Mouse (Mus musculus) liver, embryonic 15.5 days (tissue): Measurements from ENCODE around the gene Begain. TPM values are rescaled to one million over a fixed set of nuclear protein-coding genes. Genes with fewer than 3 reads are reported as not detected.
A peak's percentile ranks its signal among the peaks of the same experiment; 100 is the strongest.

Experiments used
- ATAC-seq: fragments of 200-750 bp; cut with Nextera tagmentation; 2 replicates; pipeline ENCODE4 v1.8.0; 2017; ENCODE audit warnings: moderate number of reproducible peaks, mild to moderate bottlenecking, moderate library complexity; ENCODE audit not compliant: insufficient read depth
- H3K27ac ChIP-seq: fragments of 300-500 bp; sonication (generic); replicated peaks from 2 replicates; pipeline ENCODE4 v1.5.1; 2015; ENCODE audit warnings: mild to moderate bottlenecking, inconsistent platforms
- H3K27me3 ChIP-seq: fragments of 300-500 bp; sonication (generic); 2 replicates; pipeline ENCODE4 v1.6.1; 2015; ENCODE audit warnings: mild to moderate bottlenecking, inconsistent platforms
- H3K36me3 ChIP-seq: fragments of 300-500 bp; sonication (generic); replicated peaks from 2 replicates; pipeline ENCODE4 v1.6.1; 2015; ENCODE audit warnings: moderate library complexity, mild to moderate bottlenecking, inconsistent platforms
- H3K4me1 ChIP-seq: fragments of 300-500 bp; sonication (generic); replicated peaks from 2 replicates; pipeline ENCODE4 v1.6.1; 2015; ENCODE audit warnings: inconsistent platforms
- H3K4me2 ChIP-seq: fragments of 300-500 bp; sonication (generic); 2 replicates; pipeline ENCODE4 v1.6.1; 2015; ENCODE audit warnings: moderate library complexity, mild to moderate bottlenecking, inconsistent platforms
- H3K4me3 ChIP-seq: fragments of 300-500 bp; sonication (generic); replicated peaks from 2 replicates; pipeline ENCODE4 v1.5.1; 2015; ENCODE audit warnings: mild to moderate bottlenecking, inconsistent platforms
- H3K9ac ChIP-seq: fragments of 300-500 bp; sonication (generic); 2 replicates; pipeline ENCODE4 v1.6.1; 2015; ENCODE audit warnings: moderate library complexity, mild to moderate bottlenecking, inconsistent platforms
- H3K9me3 ChIP-seq: fragments of 300-500 bp; sonication (generic); replicated peaks from 2 replicates; pipeline ENCODE4 v1.6.1; 2016; ENCODE audit warnings: inconsistent platforms
- WGBS: fragments of 180-500 bp; shearing (Covaris S2); methylation state at CpG from one replicate; pipeline ENCODE4 v1.1.7; 2015; ENCODE audit warnings: mixed read lengths; ENCODE audit not compliant: insufficient replicate concordance; 5-methylcytosine and 5-hydroxymethylcytosine counted together
- polyA plus RNA-seq: library from polyadenylated mRNA; unstranded; fragments of >200 nt; fragmentation: Nextera tagmentation; extraction: Ambion mirVana; gene quantifications from 2 replicates; pipeline ENCODE4 v1.2.1, GENCODE M21; 2015

Begain gene
- polyA plus RNA-seq, 1 experiment from 2014 or later, result 0.69 TPM

GRCm38 (mm10) chr12:109002978-109003377, 65.0 kb downstream of the Begain start:
- no peak overlapping the region for H3K4me3 ChIP-seq
- H3K27ac ChIP-seq, result no peak overlapping the region
- no peaks in the 10 kb centered on the region for H3K4me1 ChIP-seq
- no peak overlapping the region for H3K4me2 ChIP-seq
- 63% methylated on average over 7 of the region's 7 CpGs for WGBS
- no peaks in the 10 kb centered on the region for H3K27me3 ChIP-seq
- ATAC-seq, result no peak
- H3K9me3 ChIP-seq, result no peaks in the 10 kb centered on the region
- no peak overlapping the region for H3K9ac ChIP-seq
- no peaks in the 10 kb centered on the region for H3K36me3 ChIP-seq

DNA sequence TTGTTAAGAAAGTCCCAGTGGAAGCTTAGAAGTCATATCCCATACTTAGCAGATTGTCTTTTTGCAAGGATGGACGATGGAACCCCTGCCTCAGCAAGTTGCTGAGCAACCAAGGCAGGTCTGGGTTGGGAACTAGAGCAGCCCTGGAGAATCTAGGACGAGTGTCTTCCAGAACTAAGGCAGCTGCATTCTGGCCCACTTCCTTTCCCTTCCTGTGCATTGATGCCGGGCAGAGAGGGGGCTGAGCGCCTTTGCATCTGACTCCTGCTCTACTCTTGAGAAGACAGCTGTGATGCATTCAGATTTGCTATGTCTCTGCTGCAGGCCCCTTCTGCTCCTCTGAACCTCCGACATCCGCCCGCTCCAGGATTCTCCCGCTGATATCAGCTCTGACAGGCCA, 70.8 kb downstream of the Begain start:
- no peaks in the 10 kb centered on the region for H3K36me3 ChIP-seq
- no peaks in the 10 kb centered on the region for H3K4me1 ChIP-seq
- no peak overlapping the region for H3K9ac ChIP-seq
- 67% methylated on average over 8 of the region's 8 CpGs for WGBS
- no peak for ATAC-seq
- no peaks in the 10 kb centered on the region for H3K27me3 ChIP-seq
- no peak overlapping the region for H3K4me3 ChIP-seq
- H3K4me2 ChIP-seq, result no peak overlapping the region
- no peaks in the 10 kb centered on the region for H3K9me3 ChIP-seq
- H3K27ac ChIP-seq, result no peak overlapping the region

- no peaks in the 10 kb centered on the region for H3K9me3 ChIP-seq
- H3K9ac ChIP-seq, result no peak overlapping the region
- no peak for ATAC-seq
- no peak overlapping the region for H3K27ac ChIP-seq
- WGBS, result 52% methylated on average over 12 of the region's 12 CpGs
- H3K4me2 ChIP-seq, result no peak overlapping the region
- H3K4me3 ChIP-seq, result no peak overlapping the region
- H3K27me3 ChIP-seq, result no peaks in the 10 kb centered on the region
- no peaks in the 10 kb centered on the region for H3K4me1 ChIP-seq
- no peaks in the 10 kb centered on the region for H3K36me3 ChIP-seq
Measured at GRCm38 (mm10) chr12:108995976-108996636, 71.9 kb downstream of the Begain start.

DNA sequence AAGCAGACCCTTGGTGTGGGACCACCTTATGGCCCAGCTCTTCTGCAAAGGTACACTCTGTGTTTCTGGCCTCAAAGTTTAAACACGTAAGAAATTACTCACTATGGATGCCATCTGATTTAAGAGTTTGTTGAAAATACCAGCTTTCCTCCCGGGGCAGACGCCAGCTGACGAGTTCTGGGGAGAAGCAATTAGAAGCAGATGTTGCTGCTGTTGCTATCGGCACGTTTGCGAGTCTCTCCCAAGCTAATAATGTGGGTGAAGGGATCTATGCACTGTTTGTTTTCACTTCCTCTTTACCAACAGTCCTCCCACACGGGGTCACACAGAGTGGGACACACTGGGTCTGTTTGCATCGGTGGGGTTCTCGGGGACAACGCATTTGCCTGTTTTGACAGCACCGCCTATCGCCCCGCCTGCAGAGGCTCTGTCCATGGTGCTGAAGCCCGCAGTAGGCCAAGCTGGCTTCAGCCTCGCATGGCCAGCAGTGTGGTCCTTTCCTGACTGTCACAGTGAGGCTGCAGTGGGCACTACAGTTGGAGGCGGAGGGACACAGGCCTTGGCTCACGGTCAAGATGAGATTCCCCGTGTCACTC, 73.5 kb downstream of the Begain start:
- WGBS, result 7% methylated on average over 19 of the region's 19 CpGs
- H3K4me2 ChIP-seq, result peak overlapping the region; percentile 33; the same call in 1 of the 2 replicates
- H3K9ac ChIP-seq, result no peak overlapping the region
- no peak overlapping the region for H3K4me3 ChIP-seq
- H3K36me3 ChIP-seq, result no peaks in the 10 kb centered on the region
- no peak for ATAC-seq
- H3K9me3 ChIP-seq, result no peaks in the 10 kb centered on the region
- H3K27me3 ChIP-seq, result no peaks in the 10 kb centered on the region
- H3K27ac ChIP-seq, result no peak overlapping the region
- no peaks in the 10 kb centered on the region for H3K4me1 ChIP-seq

DNA sequence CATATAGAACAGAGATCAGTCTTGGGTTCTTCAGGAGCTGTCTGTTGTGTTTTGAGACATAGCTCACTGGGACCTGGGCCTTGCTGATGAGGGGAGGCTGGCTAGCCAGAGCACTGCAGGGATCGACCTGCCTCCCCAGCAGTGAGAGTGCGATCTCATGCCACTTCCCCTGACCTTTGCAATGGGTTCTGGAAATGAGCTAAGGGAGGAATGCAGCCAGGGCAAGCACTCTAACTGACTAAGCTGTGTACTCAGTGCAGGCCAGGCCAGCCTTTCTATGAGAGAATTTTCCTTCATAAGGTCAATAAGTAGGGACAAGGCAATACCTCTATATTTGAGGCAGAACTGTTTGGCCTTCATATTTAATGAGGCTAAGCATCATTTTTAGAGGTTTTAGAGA, 75.0 kb downstream of the Begain start:
- Histone ChIP-seq H3K4me3 (no peak overlapping the region), H3K36me3 (no peaks in the 10 kb centered on the region), H3K27me3 (no peaks in the 10 kb centered on the region), H3K4me2 (no peak overlapping the region), H3K9ac (no peak overlapping the region), H3K4me1 (no peaks in the 10 kb centered on the region), H3K9me3 (no peaks in the 10 kb centered on the region), H3K27ac (no peak overlapping the region)
- 55% methylated on average over 2 of the region's 2 CpGs for WGBS
- ATAC-seq, result no peak

- H3K4me1 ChIP-seq, result no peaks in the 10 kb centered on the region
- H3K9ac ChIP-seq, result no peak overlapping the region
- no peak overlapping the region for H3K4me3 ChIP-seq
- no peaks in the 10 kb centered on the region for H3K36me3 ChIP-seq
- no peaks in the 10 kb centered on the region for H3K9me3 ChIP-seq
- no peak overlapping the region for H3K4me2 ChIP-seq
- 12% methylated on average over 9 of the region's 9 CpGs for WGBS
- no peaks in the 10 kb centered on the region for H3K27me3 ChIP-seq
- ATAC-seq, result peak; percentile 34; the same call in 1 of the 2 replicates
- no peak overlapping the region for H3K27ac ChIP-seq
Measured at GRCm38 (mm10) chr12:108990425-108990824, 77.6 kb downstream of the Begain start.

DNA sequence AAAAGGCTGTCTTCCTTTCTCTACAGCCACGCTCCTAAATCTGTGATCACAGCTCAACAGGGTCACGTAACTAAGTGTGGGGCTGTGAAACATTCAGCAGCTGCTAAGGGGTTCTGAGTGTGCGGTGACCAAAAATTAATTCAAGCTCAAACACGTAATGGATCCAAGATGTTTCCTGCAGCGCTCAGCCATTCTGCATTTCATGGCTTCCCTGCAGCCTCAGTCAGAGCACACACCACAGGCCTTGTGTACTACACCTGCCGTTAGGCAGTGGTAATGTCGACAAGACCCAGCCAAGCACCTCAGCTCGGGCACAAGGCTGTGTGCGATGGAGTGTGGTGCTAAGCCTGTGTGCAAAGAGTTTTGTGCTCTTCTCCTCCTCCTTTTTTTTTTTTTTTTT, 80.6 kb downstream of the Begain start:
- no peak for ATAC-seq
- H3K27ac ChIP-seq, result no peak overlapping the region
- no peak overlapping the region for H3K9ac ChIP-seq
- WGBS, result 81% methylated on average over 9 of the region's 9 CpGs
- no peaks in the 10 kb centered on the region for H3K4me1 ChIP-seq
- H3K4me3 ChIP-seq, result no peak overlapping the region
- H3K9me3 ChIP-seq, result no peaks in the 10 kb centered on the region
- no peaks in the 10 kb centered on the region for H3K27me3 ChIP-seq
- H3K36me3 ChIP-seq, result no peaks in the 10 kb centered on the region
- no peak overlapping the region for H3K4me2 ChIP-seq

GRCm38 (mm10) chr12:108985025-108985424, 83.0 kb downstream of the Begain start:
- Histone ChIP-seq H3K36me3 (no peaks in the 10 kb centered on the region), H3K9ac (no peak overlapping the region), H3K4me2 (no peak overlapping the region), H3K27me3 (no peaks in the 10 kb centered on the region; the same call in 1 of the 2 replicates), H3K27ac (no peak overlapping the region), H3K4me3 (no peak overlapping the region), H3K4me1 (no peaks in the 10 kb centered on the region), H3K9me3 (no peaks in the 10 kb centered on the region)
- 62% methylated on average over 6 of the region's 6 CpGs for WGBS
- no peak for ATAC-seq

DNA sequence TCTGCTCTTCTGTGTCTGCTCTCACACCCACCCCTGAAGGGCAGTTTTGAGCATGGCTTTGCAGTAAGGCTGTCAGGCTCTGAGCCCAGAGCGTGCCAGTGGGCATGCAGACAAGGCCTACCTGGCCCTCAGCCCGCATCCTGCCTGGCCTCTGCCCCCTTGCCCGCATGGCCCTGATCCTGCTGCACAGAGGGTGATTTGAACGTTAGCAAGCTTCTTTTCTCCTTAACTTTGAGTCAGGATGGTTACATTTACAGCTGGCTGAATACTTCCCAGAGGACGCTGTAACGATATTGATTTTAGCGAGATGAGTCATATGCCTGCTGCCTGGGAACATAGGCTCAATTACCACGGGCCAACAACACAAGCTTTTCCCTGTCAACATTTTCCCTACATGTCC, 83.5 kb downstream of the Begain start:
- Histone ChIP-seq H3K4me2 (no peak overlapping the region), H3K36me3 (no peaks in the 10 kb centered on the region), H3K9me3 (no peaks in the 10 kb centered on the region), H3K4me1 (no peaks in the 10 kb centered on the region), H3K9ac (no peak overlapping the region), H3K4me3 (no peak overlapping the region), H3K27me3 (no peaks in the 10 kb centered on the region; the same call in 1 of the 2 replicates), H3K27ac (no peak overlapping the region)
- WGBS, result 64% methylated on average over 8 of the region's 8 CpGs
- ATAC-seq, result no peak

- no peak overlapping the region for H3K4me3 ChIP-seq
- no peak for ATAC-seq
- no peaks in the 10 kb centered on the region for H3K36me3 ChIP-seq
- no peak overlapping the region for H3K4me2 ChIP-seq
- no peak overlapping the region for H3K9ac ChIP-seq
- no peaks in the 10 kb centered on the region for H3K9me3 ChIP-seq
- no peaks in the 10 kb centered on the region for H3K4me1 ChIP-seq
- H3K27ac ChIP-seq, result no peak overlapping the region
- H3K27me3 ChIP-seq, result no peaks in the 10 kb centered on the region; the same call in 1 of the 2 replicates
- WGBS, result 41% methylated on average over 6 of the region's 6 CpGs
Measured at GRCm38 (mm10) chr12:108983496-108983895, 84.5 kb downstream of the Begain start.

DNA sequence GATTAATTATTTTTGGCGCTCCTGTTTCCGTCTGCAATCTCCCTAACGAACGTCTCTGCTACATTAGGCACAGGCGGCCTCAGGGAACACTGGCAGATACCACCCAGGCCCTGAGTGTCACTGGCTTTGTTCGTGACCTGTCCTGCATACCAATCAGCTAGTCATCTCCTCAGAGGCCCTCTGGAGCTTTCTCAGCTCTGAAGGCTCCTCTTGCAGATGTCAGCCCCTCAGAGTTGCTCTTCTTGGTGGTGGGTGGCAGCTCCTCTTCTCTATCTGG, 85.4 kb downstream of the Begain start:
- H3K27ac ChIP-seq, result no peak overlapping the region
- 65% methylated on average over 6 of the region's 6 CpGs for WGBS
- no peak overlapping the region for H3K9ac ChIP-seq
- no peak overlapping the region for H3K4me3 ChIP-seq
- no peaks in the 10 kb centered on the region for H3K36me3 ChIP-seq
- H3K4me2 ChIP-seq, result no peak overlapping the region
- ATAC-seq, result no peak
- no peaks in the 10 kb centered on the region for H3K9me3 ChIP-seq
- H3K27me3 ChIP-seq, result no peaks in the 10 kb centered on the region; the same call in 1 of the 2 replicates
- H3K4me1 ChIP-seq, result no peaks in the 10 kb centered on the region
